Mouse (Mus musculus) layer of hippocampus, adult 2 months (tissue): Measurements from ENCODE around the gene Dscaml1. TPM values are rescaled to one million over a fixed set of nuclear protein-coding genes. Genes with fewer than 3 reads are reported as not detected.

Experiments used
- DNase-seq, 2 experiments: peaks; one replicate each; pipeline ENCODE4 v3.0.0; 2022; ENCODE audit warnings: low spot score in 2 of 2
- H3K27ac ChIP-seq: fragments of 200-600 bp; 2 replicates; pipeline ENCODE4 v1.8.1; 2022
- H3K4me3 ChIP-seq: fragments of 200-600 bp; 2 replicates; pipeline ENCODE4 v1.8.1; 2022; ENCODE audit warnings: mild to moderate bottlenecking
- CTCF ChIP-seq: fragments of 200-600 bp; conservative IDR thresholded peaks from 2 replicates; pipeline ENCODE4 v1.8.1; 2022; ENCODE audit warnings: antibody characterized with exemption, mild to moderate bottlenecking, moderate library complexity
- total RNA-seq, 2 experiments: library from RNA; stranded (reverse); gene quantifications; 2 replicates each; pipeline ENCODE4 v1.2.3; 2021

The Dscaml1 gene
- total RNA-seq, 2 experiments from 2014 or later, result 95.8 to 102 TPM

DNA sequence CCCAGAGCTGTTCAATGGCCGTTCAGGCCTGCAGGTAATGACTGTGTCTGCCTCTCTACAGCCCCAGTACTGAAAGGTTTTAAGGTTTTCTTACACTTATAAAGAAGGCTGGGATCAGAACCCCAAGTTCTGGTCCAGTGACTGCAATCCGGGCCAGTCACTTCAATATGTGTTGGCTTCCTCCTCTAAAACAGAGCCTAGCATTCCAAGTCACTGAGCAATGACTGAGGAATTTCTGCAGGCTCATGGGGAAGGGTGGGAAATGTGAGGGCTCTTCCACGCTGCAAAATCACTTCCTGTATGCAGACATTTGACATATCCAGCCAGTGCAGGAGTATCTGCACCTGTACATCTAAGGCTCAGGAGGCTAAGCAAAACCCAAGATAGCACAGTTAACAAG, 233.8 kb downstream of the Dscaml1 start:
- H3K4me3 ChIP-seq, result no peak overlapping the region
- H3K27ac ChIP-seq, result no peak overlapping the region
- DNase-seq, result no peak
- no peak for TF ChIP-seq CTCF

DNA sequence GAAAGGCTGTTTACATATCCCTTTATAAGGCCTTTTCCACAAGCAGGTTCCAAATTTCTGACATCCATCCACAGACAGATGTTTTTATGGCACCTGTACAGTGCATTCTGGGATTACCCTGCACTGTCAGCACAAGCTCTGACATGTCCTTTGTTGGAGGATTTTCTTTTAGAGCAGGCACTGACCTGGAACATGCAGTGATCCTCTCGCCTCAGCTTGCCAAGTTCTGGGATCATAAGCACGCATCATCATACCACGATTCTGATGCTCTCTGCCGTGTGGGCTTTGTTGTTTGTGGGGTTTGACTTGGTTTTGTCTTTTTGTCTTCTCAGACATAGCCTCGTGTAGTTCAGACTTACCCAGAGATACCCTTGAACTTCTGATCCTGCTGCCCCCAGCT, 236.0 kb downstream of the Dscaml1 start:
- peak overlapping the region; percentile 91 for H3K27ac ChIP-seq
- TF ChIP-seq CTCF, result no peak
- H3K4me3 ChIP-seq, result no peak overlapping the region
- no peak for DNase-seq

DNA sequence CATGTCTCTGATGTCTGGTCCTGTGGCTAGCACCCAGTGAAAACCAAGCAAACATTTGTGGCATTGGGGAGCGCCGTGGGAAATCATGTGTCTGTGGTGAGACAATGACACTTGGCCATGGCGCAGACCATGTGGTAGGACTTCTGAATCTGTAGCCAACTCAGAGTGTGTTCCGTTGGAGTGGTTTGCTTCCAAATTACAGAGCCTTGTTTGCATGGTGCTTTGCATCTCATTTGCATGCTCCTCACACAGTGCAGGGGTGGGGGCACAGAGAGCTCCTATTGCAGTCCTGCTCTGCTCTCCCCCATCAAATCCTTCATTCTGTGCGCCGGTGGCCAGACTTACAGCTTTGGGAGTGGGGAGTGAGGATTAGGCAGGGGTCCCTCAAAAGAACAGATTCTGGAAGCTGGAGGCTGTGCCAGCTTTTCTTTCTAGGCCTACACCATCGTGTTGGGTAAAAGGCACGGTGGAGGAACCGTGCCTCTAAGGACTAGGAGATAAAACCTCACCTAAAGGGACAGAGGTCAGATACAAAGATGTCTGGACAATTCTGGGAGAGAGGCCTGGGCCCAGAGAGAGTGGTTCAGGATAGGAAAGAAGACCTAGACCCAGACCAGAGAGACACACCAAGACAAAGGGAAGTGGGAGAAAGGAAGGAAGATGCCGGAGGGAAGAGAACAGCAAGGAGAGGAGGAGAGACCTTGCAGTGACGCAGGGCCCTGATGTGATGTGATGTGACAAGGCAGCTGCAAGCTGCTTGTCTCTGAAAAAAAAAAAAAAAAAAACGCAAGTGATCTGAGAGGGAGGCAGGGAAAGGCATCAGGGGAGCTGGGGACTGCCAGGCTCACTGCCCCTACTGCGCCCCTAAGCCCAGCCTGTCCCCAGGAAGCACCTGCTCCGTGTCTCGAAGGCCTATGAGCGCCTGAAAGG, 237.2 kb downstream of the Dscaml1 start:
- Histone ChIP-seq H3K4me3 (no peak overlapping the region), H3K27ac (peak overlapping the region; percentile 91)
- DNase-seq, result peak; percentile 72 to 86
- no peak for TF ChIP-seq CTCF

DNA sequence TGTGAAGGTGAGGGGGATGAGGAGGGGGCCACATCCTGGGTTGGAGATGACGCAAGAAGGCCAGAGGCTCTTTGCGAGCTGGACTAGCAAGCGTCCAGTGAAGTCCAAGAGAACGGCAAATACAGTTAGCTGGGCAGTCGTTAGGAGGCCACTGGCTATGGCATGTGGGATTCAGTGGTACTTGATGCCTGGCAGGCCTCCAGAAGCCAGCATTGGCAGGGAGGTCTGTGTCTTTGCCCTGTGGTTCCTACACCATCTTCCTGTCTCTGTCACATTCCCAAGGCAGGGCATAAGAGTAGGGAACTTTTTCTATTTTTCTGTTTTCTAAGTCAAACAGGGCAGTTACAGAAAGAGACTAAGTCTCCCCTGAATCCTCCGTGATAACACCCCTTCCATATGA, 237.9 kb downstream of the Dscaml1 start:
- DNase-seq, result no peak
- H3K27ac ChIP-seq, result peak overlapping the region; percentile 91
- TF ChIP-seq CTCF, result no peak
- H3K4me3 ChIP-seq, result no peak overlapping the region

DNA sequence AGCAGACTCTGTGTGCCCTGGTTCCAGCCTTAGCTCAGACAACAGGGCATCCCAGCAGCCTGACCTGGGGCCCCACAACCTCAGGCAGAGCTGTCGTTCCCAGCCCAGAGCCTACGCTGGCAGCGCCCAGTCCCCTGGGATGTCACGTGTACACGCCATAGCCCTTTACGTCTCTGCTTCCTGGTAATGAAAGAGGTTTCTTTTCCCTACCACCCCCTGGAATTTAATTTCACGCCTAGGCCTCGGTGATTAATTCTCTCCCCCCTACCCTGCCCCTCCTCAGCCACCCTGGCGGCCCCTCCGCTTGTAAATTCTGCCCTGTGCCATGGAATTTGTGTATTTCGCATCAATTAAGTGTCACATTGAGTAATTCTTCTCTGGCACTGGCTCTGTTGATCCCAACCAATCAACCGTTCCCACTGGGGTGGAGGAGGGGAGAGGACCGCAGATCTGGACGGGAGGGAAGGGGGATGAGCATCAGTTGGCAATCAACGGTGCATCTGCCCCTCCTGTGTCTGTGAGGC, 238.5 kb downstream of the Dscaml1 start:
- peak overlapping the region; percentile 91 for H3K27ac ChIP-seq
- no peak overlapping the region for H3K4me3 ChIP-seq
- TF ChIP-seq CTCF, result no peak
- peak; percentile 49 to 66 for DNase-seq

DNA sequence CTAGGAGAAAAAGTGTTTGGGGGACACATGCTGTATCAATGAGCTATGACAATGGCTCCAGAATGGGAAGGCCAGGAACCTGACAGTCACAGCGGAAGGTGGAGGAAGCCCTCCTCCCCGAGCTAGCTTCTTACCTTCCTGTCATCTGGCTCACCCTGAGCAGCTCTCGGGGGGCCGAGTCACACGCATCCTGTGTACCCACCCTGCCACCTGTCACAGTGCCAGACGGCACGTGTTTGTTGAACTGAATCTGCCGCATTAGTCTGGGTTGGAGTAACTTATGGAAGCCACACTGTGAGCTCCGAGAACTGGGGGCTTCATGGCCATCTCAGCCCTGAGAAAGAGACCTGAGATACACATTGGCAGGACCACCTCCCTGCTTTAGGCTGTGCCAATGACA, 249.5 kb downstream of the Dscaml1 start:
- H3K27ac ChIP-seq, result peak overlapping the region; percentile 89

DNA sequence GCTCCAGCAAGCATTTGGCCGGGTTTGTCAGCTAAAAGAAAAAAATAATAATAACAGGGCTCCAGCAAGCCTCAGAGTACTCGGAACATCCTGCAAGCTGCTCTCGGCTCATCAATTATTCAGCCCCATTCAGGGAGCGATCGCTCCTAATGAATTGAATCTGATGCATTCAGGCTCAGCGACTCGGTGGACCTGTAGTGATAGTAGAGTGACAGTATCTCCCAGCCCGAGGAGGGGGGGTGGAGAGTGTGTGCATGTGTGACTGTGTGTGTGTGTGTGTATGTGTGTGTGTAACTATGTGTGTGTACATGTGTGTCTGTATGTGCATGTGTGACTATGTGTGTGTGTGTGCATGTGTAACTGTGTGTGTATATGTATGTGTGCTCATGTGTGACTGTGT, 250.2 kb downstream of the Dscaml1 start:
- no peak for DNase-seq
- Histone ChIP-seq H3K4me3 (no peak overlapping the region), H3K27ac (peak overlapping the region; percentile 89)
- no peak for TF ChIP-seq CTCF

More for the DNA sequence above, 249.5 kb downstream of the Dscaml1 start:
- DNase-seq, result no peak
- no peak for TF ChIP-seq CTCF
- H3K4me3 ChIP-seq, result no peak overlapping the region

DNA sequence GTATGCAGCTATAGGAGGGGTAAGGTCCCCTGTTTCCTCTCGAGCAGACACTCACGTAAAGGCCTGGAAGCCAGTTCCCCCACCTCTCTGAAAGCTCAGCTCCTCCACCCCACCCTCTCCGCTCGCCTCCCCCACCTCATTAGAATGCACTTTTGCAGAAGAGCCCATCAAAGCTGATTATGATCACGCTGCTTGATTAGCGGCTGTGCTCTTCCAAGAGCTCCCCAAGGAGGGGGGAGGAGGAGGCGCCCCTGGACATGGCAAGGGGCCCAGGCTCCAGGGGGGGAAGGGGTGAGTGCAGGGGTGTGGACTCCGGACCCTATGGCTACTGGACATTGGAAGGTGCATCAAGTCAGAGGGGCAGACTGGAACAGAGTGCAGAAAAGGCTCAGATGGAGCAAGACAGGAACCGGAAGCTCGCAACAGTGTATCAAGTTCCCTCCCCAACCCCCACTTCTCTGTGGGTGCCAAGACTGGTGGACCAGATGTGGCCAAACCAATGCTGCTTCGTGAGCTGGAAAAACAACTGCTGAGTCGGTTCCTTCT, 250.9 kb downstream of the Dscaml1 start:
- peak; percentile 37 to 42 for DNase-seq
- H3K27ac ChIP-seq, result peak overlapping the region; percentile 89
- no peak for TF ChIP-seq CTCF

DNA sequence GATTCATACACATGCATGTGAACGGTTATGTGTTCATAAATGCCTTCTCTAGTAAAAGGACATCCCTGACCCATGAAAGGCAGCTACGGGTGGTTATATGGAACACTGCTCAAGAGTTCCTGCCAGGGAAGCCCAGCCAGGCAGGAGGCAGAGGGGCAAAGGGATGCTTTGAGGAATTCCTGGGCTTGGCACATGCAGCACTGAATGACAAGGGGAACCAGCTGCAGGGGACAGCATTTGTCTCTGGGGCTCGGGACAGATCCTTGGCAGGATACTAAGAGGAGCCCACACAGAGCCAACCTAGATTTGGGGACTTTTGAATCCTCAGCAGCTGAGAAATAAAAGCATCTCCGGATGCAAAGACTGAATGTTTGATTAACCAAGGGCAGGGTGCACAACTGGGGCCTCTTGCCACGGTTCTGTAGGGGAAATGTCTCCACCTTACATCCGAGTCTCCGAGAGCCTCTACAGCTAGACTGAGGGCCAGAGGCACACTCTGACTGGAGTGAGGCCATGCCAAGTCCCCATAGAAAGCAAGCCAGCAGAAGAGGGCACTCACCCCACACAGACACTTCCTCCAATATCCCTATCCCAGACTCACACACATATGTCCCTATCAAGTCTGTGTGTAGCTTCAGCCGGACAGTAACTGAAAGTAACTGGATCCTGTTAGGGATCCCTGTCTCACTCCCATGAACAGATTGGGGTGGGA, 251.7 kb downstream of the Dscaml1 start:
- Histone ChIP-seq H3K4me3 (no peak overlapping the region), H3K27ac (peak overlapping the region; percentile 89)
- TF ChIP-seq CTCF, result no peak
- peak in 1 of 2 experiments; percentile 27 for DNase-seq

More for the DNA sequence above, 250.9 kb downstream of the Dscaml1 start:
- H3K4me3 ChIP-seq, result no peak overlapping the region

DNA sequence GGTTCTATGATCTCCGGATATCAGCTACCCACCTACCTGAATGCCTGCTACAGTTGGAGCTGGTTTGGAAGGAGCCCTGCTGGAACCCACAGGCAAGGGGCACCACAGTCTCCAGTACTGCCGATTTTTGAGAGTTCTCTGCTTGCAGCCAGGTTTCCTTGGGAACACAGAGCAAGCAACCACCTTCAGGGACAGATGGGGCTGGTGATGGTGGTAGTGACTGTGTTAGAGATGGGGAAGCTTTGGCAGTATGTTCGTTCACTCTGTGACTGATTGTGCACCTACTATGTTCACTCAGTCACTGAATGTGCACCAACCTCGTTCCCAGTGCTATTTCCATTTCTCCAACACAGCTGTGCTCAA, 252.2 kb downstream of the Dscaml1 start:
- no peak for TF ChIP-seq CTCF
- Histone ChIP-seq H3K27ac (peak overlapping the region; percentile 89), H3K4me3 (no peak overlapping the region)
- DNase-seq, result peak; percentile 55 to 85

DNA sequence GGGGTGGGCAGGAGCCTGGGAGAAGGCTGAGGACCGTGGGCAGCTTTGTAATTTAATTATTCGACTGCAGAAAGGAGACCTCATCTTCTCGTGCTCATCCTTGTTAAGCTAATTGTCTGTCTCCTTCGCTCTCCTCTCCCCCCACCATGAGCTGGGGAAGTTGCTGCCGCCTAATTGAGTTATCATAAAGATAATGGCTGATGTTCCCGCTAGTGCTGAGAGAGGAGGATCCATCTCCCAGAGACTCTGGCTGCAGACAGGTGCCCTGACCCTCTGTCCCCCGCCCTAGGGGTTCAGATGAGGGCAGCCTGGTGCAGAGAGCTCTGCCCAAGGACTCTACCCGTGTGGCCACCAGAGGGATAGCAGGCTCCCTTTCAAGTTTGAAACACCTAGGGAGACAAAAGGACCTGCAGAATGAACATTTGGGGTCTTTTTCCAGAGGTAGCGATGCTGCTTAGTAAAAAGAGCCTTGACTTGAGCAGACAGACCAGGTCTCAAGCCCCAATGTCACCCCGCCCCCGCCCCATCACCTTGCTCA, 256.1 kb downstream of the Dscaml1 start:
- no peak for DNase-seq
- H3K4me3 ChIP-seq, result no peak overlapping the region
- TF ChIP-seq CTCF, result peak; percentile 67
- 0 out of 2 replicates have a peak overlapping the region, but pooled peaks have one; percentile 28 for H3K27ac ChIP-seq

DNA sequence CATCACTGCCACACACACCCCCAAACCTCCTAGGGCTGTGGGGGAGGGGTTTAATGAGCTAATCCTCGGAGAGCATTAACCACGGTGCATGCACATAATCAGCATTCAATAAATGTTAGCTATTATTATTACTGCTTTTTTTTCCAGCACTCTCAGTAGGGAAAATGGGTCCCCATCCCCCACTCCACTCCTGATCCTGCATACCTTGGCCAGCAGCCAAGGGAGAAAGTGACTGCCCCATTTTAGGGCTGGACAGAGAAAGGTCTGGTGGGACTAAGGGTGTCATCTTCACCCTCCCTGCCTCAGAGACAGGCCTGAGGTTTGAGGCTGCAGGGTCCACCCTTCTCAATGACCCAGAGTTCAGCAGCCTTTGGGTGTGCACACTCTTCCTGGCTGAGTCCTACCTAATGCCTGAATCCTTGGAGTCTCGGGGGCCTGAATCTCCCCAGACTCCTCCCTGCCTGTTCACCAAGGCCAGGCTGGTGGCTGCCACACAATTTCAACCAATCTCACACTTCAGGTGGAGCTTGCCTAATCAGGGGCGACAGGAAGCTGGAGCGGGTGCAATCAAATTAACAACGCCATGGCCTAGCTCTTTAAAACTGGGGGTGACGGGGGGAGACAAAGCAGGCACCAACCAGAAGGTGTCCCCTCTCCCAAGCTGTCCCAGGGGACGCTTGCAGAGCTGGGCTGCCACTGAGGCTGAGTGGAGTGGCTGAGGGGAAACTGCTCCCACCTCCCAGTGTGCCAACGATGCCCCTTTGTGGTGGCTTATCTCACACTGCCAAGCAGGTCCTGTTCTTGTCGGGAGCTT, 267.2 kb downstream of the Dscaml1 start:
- TF ChIP-seq CTCF, result peak; percentile 43; the same call in 1 of the 2 replicates
- DNase-seq, result no peak
- H3K27ac ChIP-seq, result peak overlapping the region; percentile 28; the same call in 1 of the 2 replicates
- no peak overlapping the region for H3K4me3 ChIP-seq
